Mouse (Mus musculus) testis, postnatal 10 days (tissue): ENCODE data around the gene Ccnl1.

ENCODE experiments used
- DNase-seq: peaks from one replicate; pipeline ENCODE4 v3.0.0; 2021; ENCODE audit warnings: low spot score

The Ccnl1 gene

DNA sequence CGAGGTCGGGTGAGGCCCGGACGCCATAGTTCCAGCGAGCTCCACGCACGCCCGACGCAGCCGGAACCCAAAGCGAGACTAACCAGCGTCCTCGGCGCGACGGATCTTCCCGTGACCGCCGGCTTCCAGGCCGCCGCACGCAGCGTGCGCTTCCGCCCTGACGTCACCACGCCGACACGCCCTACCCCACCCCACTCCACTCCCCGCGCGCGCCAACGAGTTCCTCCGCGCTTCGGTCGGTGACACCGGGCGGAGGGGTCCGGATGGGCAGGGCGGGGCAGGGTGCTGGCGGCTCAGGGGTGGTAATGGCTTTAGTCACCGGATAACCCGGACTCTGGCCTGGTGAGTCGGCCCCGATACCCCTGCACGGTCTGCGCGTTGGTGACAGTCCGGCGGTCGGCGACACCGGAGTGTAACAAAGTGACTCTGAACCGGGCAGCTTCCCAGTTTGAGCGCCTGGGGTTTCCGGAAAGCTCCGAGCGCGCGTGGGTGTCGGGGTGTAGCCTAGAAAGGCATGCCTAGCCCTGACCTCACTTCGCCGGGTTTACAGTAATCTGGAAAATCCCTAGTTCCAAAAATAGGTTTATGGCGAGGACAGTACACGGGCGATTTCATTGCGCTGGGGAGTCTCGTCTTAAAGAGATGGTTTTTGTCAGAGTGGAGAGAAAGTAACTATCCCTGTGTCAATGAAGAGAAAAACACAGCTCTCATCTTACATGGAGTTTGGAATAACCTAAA is at the start of gene Ccnl1:
Gene Ccnl1, minus strand, starts transcription at position 148 of the 738 bp plus-strand sequence.
- peak; percentile 97 for DNase-seq

DNA sequence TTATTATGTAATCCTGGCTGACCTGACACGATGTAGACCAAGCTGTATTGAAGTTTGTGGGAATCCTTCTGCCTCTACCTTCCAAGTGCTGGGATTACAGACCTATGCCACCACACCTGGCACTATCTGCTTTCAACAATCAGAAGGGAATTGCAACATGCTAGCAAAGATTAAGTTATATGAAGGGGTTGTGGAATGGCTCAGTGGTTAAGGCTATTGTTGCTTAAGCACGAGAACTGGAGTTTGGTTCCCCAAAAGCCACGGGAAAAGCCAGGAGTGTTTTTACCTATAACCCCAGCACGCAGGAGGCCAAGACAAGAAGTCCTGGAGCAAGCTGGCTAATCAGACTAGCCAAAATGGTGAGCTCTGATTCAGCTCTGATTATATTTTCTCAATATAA is 46.9 kb upstream of the Ccnl1 start:
- no peak for DNase-seq

DNA sequence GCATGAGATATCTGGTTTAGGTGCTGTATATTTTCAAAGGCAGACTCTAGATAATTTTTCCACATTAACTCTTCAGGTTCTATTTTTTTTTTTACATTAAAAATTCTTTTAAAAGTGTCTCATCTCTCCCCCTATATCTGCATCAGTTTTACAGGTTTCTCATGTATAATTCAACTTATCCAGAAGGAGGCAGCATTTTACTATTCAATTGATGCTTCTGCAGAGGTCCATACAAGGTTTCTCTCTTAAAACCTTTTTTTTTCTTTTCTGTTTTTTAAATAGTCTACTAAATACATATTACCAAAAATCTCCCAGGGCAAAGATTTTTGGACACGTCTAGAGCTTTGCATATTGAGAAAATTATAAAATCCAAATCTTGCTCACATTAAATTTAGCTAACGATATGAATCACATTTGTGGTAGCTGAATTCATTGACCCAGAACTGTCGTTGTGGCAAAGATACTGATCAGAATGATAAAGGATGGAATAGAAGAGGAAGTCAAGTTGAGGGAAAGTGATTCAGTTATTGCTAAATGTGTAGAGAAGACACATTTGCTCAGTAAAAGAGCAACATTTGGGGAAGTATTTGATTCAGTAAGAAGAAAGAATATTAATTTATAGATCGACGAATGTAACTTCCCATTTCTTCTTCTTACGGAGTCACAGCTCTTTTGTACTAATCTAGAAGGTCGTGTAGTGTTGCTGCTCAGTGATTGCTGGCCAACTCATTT is 46.3 kb upstream of the Ccnl1 start:
- DNase-seq = no peak

DNA sequence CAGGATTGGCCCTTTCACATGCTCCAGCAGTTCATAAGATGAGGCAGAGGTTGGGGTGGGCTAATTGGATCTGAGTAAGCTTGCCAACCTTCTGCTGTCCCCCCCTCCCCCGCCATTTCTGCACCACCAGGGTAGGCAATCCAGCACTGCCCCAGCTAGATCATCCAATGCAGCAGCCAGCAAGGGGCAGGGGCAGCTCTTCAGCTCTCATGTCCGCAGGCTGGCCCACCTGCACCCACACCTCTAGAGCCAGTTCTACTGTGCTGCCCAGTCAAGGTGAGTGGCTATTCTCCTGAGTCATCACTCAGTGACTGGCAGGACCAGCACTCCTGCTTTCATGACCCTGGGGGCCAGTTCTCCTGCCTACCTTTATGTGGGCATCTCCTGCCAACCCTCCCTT is 42.4 kb upstream of the Ccnl1 start:
- no peak for DNase-seq

DNA sequence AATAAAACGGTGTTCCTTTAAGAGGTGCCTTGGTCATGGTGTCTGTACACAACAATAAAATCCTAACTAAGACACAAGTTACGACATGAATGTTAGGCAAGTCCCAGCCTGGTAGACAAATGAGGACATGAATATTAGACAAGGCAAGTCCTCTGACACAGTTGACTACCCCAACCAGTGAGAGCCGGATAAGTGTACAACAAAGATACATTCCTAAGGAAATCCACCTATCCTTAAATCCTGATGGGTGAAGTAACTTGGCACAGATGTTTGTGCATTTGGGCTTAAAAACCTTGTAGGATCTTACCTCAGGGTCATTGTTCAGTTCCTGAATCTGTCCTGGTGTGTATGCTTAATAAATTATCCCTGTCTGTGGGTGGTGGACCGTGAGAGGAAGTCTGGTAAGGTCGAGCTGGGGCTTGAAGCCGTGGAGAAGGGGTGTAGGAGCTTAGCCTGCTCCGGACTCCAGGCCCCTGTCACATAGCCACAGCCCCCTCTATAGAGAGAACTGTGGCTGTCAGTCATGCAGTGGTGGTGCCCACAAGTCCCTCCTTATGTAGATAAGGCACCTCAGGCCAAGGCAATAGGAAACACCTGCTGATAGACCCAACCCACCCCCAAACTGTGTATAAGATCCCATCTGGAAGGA is 39.4 kb upstream of the Ccnl1 start:
- no peak for DNase-seq

DNA sequence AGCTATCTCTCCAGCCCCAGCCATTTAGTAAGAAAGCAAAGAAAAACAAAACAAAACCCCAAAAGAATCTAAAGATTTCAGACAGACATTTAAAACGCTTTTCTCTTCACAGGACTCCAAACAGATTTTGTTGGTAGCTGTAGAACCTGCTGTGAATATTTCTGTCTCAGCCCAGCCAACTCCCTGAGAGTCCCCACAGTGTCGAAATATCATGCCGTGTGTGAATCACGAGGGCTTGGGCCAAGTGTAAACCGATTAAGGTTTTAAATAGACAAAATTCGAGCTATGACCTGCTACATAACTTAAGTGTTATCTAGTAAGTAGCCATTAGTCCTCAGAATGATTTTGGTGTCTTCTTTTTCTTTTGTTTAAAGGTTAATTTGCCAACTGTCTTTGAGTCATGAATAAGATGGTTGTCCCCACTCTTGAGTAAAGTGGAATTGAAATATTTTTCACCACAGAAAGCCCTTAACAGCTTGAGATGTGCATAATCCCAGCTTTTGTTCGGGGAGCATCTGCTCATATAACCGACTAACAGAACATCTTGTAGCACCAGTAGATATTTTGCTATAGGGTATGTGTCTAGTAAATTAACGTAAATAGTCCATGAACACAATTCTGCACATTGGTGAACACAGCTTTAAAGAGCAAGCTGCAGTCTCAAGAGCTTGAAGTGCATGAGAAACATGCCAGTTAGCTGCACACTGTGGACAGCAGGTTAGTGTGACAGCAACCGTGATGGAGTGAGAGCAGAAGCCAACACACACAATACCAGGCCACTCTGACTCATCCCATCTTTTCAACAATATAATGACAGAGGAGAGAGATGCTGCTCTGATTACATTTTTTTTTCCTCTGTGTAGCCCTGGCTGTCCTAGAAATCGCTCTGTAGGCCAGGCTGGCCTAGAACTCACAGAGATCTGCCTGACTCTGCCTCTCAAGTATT is 34.6 kb upstream of the Ccnl1 start:
- no peak for DNase-seq

DNA sequence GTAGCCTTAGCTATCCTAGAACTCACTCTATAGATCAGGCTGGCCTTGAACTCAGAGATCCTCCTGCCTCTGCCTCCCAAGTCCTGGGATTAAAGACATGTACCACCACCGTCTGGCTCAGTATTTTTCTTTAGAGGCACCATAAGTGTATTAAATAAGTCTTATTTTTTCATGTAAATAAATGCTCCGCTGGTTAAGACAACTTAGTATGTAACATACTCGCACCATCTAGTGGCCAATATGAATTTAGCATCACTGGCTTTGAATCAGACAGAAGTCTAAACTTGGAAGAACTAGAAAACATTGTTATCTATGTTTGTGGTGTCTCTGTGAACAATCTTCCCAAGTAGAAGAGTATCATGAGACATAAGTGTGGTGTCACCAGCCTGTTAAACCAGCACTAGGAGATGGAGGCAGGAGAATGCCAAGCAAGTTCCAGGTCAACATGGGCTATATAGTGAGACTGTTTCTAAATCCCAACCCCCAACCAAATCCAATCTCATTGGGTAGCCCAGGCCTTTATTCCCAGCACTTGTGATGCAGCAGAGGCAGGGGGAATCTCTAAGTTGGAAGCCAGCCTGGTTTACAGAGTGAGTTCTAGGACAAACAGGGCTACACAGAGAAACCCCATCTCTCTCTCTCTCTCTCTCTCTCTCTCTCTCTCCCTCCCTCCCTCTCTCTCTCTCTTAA is 33.1 kb upstream of the Ccnl1 start:
- no peak for DNase-seq

DNA sequence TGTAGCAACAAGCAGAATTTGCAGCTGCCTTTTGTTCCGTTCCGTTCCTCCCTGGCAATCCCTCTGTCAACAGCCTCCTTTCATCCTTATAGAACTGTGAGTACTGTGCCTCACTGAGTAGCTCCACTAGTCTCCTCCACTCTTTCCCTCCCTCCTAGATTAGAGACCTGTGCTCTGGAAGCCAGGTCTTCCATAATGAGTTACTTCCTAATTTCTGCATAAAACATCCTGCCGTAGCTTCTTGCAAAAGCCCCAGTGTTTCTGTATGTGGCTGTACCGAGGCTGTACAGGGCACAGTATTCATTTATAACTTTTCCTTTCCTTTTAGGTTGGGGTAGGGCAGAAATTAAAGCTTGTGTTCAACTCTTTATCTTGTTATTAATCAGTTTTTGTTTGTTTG is 32.5 kb upstream of the Ccnl1 start:
- no peak for DNase-seq

DNA sequence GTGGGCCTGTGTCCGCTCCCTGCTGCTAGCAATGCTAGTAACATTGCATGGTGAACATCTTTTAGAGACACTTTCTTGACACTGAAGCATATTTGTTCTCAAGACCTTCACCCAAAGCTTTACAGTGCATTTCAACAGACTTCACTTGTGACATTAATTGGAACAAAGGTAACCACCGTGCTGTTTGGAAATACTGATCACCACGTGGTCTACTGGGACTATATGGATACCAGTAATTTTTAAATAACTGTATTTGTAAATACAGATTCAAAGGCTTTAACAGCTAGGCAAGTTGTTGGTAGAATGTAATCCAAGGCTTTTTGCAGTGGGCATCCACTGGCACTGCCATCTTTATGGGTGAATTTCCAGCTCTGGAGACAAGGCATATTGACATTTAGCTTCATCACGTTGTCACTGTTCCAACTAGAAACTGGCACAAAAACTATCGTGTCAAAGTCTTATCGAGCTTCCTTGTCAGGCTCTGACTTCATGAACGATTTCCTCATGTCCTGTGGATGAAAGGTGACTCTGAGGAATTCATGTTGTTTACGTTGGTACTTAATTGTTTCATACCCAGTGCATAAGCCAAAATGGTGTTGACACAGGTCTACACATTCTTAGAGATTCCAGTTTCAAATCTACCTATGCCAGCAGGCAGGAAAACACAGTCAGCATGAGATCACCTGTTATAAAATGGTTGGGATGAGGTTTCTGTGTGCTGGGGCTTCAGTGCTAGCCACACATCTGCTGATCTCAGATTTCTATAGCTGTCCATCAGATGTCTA is 30.9 kb upstream of the Ccnl1 start:
- no peak for DNase-seq

DNA sequence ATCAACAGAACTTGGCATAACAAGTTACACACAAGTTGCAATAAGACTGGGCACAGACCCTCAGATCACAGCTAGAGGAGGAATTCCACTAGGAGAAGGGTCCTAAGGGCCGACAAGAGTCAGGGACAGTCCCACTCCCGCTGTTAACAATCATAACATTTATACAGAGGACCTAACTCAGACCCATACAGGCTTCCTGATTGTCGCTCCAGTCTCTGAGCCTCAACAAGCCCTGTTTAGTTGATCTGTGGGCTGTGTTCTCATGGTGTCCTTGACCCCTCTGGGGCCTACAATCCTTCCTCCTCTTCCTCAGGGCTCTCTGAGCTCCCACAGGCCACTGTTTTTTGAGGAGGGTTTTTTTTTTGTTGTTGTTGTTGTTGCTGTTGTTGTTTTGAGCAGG is 18.2 kb upstream of the Ccnl1 start:
- DNase-seq = no peak

DNA sequence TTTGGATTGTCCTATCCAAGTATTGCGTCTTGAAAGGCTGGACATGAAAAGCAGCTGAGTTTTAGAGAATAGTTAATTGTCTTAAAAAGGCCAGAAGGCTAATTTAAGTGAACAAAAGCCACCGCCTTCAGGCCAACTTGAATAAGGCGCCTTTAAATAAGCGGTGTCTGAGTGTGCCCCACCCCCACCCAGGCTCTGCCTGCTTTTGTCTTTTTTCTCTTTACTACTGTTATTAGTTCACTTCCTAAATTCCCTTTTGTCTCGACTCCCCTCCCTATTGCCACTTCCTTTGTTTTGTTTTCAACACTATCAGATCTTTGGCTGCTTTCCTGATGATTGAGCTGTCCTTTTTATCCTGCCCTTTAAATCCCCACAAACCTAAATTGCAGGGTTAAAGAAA is 17.3 kb upstream of the Ccnl1 start:
- DNase-seq = peak; percentile 66

DNA sequence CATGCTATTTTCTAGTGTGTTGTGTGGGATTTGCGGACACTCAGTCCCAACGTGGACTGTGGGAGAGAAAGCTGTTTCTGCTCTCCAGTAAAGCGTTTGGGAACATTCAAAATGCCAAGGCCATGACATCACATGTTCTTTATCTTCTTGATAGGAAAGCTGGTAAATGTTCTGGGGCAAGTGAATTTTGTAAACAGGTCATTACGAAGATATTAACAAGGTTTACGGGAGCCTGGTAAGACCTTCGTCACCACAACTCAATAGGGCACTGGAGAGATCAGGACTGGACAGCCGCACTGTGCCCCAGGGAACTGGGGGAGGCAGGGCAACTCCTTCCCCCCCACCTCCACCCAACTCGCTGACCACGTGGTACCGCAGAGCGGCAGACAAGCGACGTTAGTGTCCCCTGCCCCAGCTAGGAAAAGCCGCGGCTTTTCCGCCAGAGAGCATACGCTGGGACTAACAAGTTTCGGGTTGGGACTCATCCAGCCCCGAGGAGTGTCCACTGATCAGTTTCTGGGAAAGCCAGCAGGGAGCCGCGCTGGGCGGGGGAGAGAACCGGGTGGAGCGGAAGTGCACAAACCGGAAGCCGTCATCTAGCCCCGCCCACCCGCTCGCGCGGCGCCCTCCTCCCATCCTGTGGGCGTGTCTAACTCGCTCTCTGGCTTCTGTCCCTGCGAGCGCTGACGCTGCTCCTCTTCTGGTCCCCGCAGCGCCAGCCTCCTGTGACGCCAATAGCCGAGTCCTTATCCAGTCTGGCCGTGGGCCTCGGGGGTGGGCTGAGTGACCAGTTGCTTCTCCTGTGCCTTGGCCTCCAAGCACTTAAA is 16.4 kb upstream of the Ccnl1 start:
- peak; percentile 99 for DNase-seq

DNA sequence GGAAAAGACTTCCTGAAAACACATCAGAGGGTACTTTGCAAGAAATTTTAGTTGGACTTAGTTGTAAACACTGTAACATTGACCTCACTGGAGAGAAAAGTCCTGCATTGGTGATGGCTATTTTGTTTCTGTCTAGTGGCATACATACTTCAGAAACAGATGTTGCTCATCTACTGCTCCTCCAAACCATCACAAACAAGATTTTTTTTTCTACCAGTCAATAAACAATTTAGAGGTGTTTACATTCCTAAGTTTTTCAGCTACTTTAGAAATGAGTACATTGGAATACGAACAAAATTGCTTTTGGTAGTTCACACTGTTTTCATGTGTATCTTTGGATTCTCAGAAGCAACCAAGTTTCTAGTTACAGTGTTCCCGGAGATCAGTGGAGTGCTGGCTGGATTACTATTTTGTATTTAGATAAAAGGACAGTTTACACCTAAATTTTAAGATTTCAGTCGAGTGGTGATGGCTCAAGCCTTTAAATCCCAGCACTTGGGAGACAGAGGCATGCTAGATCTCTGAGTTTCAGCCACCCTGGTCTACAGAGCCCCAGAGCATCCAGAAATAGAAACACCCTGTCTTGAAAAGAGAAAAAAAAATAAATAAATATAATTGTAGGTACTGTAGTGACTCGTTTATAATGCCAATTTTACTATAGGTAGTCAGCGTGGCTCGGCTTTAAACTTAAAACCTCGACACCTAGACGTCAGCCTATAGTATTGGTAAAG is 15.6 kb upstream of the Ccnl1 start:
- no peak for DNase-seq

DNA sequence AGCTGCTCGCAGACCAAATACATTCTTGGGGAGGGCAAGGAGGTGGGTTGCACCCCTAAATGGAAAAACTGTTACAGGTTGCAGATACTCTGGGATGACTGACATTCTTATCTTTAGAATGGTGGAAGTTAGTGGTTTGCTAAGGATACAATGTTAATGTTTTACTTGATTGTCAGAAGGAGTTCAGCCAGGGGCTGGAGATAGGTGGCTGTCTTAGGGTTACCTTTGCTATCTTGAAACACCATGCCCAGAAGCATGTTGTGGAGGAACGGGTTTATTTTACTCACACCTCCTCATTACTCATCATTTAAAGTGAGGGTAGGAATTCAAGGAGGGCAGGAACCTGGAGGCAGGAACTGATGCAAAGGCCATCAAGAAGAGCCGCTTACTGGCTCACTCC is 11.1 kb upstream of the Ccnl1 start:
- no peak for DNase-seq

DNA sequence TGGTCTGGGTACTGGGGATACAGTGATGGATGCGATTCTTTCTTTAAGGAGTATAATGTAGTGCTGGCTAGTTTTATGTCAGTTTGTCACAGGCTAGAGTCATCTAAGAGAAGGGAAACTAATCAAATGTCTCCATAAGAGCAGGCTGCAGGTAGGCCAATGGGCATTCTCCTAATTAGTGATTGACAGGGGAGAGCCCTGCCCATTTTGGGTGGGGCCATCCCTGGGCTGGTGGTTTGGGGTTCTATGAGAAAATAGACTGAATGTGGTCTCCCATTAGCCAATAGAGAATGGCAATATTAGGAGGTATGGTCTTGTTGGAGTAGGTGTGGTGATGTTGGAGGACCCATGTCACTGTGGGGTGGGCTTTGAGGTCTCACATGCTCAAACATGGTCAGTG is 8.3 kb upstream of the Ccnl1 start:
- no peak for DNase-seq

DNA sequence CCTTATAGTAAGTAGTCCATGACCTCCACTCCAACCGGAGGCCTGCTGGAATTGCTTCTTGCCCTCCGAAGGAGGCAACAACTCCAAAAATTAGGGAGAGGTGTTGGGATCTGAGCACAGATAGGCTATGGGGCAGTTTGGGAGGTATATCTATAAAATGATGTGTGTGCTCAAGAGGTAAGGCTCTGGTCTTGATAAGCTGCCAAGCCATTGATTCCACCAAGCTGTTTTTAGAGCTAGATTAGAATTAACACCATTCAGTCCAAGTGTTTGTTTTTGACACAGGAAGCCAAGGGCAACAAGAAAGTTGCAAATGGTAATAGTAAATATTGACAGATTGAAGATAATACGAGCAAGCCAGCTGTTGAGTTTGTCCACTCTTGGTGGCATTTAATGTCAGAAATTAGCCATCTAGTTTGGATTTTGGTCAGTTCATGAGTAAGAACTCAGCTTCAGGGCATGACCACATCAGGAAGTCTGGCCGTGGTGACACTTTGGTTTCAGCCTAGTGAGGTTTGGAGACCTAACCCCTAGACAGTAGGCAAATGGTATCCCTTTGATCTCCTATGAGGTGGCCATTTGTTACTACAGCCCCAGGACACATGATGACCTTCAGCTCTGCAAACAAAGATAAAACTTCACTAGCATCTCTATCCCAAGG is 4.4 kb upstream of the Ccnl1 start:
- DNase-seq = no peak

DNA sequence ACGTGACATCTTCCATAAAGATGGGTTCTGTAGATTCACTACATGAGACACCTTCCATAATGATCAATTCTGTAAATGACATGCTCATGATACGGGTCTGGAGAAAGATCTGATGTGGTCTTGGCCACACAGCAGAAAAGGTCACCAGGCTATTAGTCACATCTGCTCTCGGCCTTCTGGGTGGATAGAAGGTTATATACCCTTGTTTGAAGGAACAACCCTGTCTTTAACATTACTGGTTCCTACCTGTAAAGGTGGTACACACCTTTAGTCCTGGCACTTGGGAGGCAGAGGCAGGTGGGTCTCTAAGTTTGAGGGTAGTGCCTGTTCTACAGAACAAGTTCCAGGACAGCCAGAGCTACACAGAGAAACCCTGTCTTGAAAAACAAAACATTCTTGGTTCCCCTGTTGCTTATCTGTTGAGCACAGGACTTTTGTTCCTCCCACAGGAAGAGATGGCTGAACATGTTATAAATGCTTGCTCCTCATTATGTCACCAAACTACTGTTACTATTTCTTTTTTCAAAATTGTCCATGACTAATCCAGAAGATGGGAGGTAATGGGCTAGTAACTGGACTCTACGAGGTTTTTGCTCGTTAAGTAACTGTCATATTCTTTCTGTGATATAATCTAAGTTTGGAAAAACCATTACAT is 2.4 kb upstream of the Ccnl1 start:
- no peak for DNase-seq

DNA sequence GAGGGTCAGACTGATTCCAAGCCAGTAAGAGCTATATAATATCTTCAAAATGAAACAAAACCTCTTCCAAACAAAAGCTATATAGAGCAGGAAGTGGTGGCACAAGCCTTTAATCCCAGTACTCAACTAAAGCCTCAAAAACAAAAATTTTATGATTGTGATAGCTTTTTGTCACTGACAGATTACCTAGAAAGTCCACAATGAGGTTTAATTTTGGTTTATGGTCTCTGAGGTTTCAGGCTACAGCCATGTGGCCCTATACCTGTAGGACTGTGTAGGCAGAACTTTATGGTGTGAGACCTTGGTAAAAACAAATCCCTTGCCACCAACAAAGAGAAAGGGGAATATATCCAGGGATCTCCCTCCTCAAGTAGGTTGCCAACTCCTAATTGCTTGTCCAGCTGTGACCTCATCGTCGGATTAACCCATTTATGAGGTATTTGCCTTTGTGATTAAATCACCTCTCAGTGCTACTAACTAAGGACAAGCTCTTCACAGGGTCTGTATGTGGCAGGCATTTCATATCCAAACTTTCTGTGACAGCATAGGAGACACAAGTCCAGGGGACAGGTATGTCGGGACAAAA is 1.5 kb upstream of the Ccnl1 start:
- DNase-seq = no peak
